Mouse (Mus musculus): ENCODE measurements at regions not wholly inside any gene's neighbourhood (a gene's known extent, or its start where the extent isn't known, plus 50 kb on each side); places are given as distances from the start of the nearest gene placed in this dataset.

- no peak for TF ChIP-seq EP300 (IDR thresholded peaks at IDR 0.05; ENCODE audit: low read depth)
- TF ChIP-seq CTCF (IDR thresholded peaks at IDR 0.05; ENCODE audit: low read depth), result no peak
These were observed 65.9 kb upstream of the Chd2 start for GRCm38 (mm10) chr7:73607450-73608005.

Data from heart, postnatal 0 days (tissue).